Mouse (Mus musculus): ENCODE results near the gene Cldn4. TPM values are rescaled to one million over a fixed set of nuclear protein-coding genes. Genes with fewer than 3 reads are reported as not detected.

Cldn4 gene
- total and polyA plus RNA-seq, 3 experiments, result 0.17 to 0.51 TPM; not detected in 1

- Histone ChIP-seq H3K4me2 (ENCODE audit: insufficient read depth, low read depth, poor library complexity, severe bottlenecking) (no peak overlapping the region), H3K36me3 (replicated peaks in 1 of 2; ENCODE audit: control insufficient read depth in 1 of 2, insufficient read depth in 1 of 2, low read length in 1 of 2) (no peaks in the 10 kb centered on the region), H3K9me3 (replicated peaks; ENCODE audit: low read length) (peaks cover 9% of the 10 kb centered on the region), H3K27me3 (replicated peaks) (peaks cover 29% of the 10 kb centered on the region), H3K4me3 (replicated peaks in 1 of 3; ENCODE audit: low read depth in 2 of 3, low read length in 2 of 3, poor library complexity in 1 of 3) (no peak overlapping the region), H3K4me1 (ENCODE audit: control insufficient read depth in 1 of 2, insufficient read depth in 2 of 2) (no peaks in the 10 kb centered on the region), H3K27ac (ENCODE audit: insufficient read depth, low read depth) (no peak overlapping the region), H3K9ac (ENCODE audit: insufficient read depth, low read depth) (no peak overlapping the region), H3K79me2 (replicated peaks; ENCODE audit: control insufficient read depth, extremely low read depth, insufficient read depth, poor library complexity, severe bottlenecking) (no peaks in the 10 kb centered on the region)
- no peak for TF ChIP-seq ELF1 (IDR thresholded peaks at IDR 0.05; ENCODE audit: low read depth, low read length)
- no peak for TF ChIP-seq ZC3H11A (IDR thresholded peaks at IDR 0.05; ENCODE audit: low read depth, low read length)
- no peak for TF ChIP-seq TBP (conservative IDR thresholded peaks at IDR 0.05; ENCODE audit: low read depth, low read length)
- no peak for TF ChIP-seq MAX (IDR thresholded peaks at IDR 0.05; ENCODE audit: low read length)
- TF ChIP-seq NELFE (IDR thresholded peaks at IDR 0.05; ENCODE audit: low read depth, low read length), result no peak
- TF ChIP-seq JUND (conservative IDR thresholded peaks at IDR 0.05; ENCODE audit: low read depth, low read length), result no peak
- no peak for TF ChIP-seq UBTF (IDR thresholded peaks at IDR 0.05; ENCODE audit: low read depth, low read length)
- TF ChIP-seq ZKSCAN1 (IDR thresholded peaks at IDR 0.05; ENCODE audit: borderline replicate concordance, low read depth, low read length), result no peak
- no peak for TF ChIP-seq CHD1 (IDR thresholded peaks at IDR 0.05; ENCODE audit: low read depth, low read length)
- no peak for TF ChIP-seq SMC3 (IDR thresholded peaks at IDR 0.05; ENCODE audit: low read depth, low read length)
- TF ChIP-seq TCF12 (IDR thresholded peaks at IDR 0.05; ENCODE audit: low read depth, low read length), result no peak
- no peak for TF ChIP-seq POLR2AphosphoS2 (IDR thresholded peaks at IDR 0.05; ENCODE audit: low read depth, low read length)
- no peak for TF ChIP-seq JUN (IDR thresholded peaks at IDR 0.05; ENCODE audit: insufficient read depth, low read depth, low read length)
- no peak for TF ChIP-seq CTCF (conservative IDR thresholded peaks at IDR 0.05 in 1 of 2, IDR thresholded peaks at IDR 0.05 in 1 of 2; ENCODE audit: low read depth in 2 of 2, low read length in 2 of 2)
- no peak for TF ChIP-seq SIN3A (IDR thresholded peaks at IDR 0.05; ENCODE audit: low read length)
- no peak for TF ChIP-seq IRF4 (IDR thresholded peaks at IDR 0.05; ENCODE audit: low read depth, low read length)
- DNase-seq (ENCODE audit: extremely low read depth), result no peak
- in situ Hi-C loops (cut with MboI; ENCODE audit: low pct_ligation_motif_present, low pct_unique_long_range_greater_than_20kb, low sequenced_read_pairs), result no loop called here
- dilution Hi-C loops (cut with MboI; ENCODE audit: extremely low pct_ligation_motif_present, extremely low pct_unique_long_range_greater_than_20kb, low sequenced_read_pairs), result no loop called here
Observed at GRCm38 (mm10) chr5:134983771-134984170, 37.0 kb upstream of the Cldn4 start.

- no peak for DNase-seq (ENCODE audit: extremely low read depth)
- Histone ChIP-seq H3K4me1 (ENCODE audit: control insufficient read depth in 1 of 2, insufficient read depth in 2 of 2) (no peaks in the 10 kb centered on the region), H3K36me3 (replicated peaks in 1 of 2; ENCODE audit: control insufficient read depth in 1 of 2, insufficient read depth in 1 of 2, low read length in 1 of 2) (no peaks in the 10 kb centered on the region), H3K27me3 (replicated peaks) (peaks cover 31% of the 10 kb centered on the region), H3K4me3 (replicated peaks in 1 of 3; ENCODE audit: low read depth in 2 of 3, low read length in 2 of 3, poor library complexity in 1 of 3) (no peak overlapping the region), H3K27ac (ENCODE audit: insufficient read depth, low read depth) (no peak overlapping the region), H3K9ac (ENCODE audit: insufficient read depth, low read depth) (no peak overlapping the region), H3K4me2 (ENCODE audit: insufficient read depth, low read depth, poor library complexity, severe bottlenecking) (no peak overlapping the region), H3K9me3 (replicated peaks; ENCODE audit: low read length) (peaks cover 9% of the 10 kb centered on the region), H3K79me2 (replicated peaks; ENCODE audit: control insufficient read depth, extremely low read depth, insufficient read depth, poor library complexity, severe bottlenecking) (no peaks in the 10 kb centered on the region)
- in situ Hi-C loops (cut with MboI; ENCODE audit: low pct_ligation_motif_present, low pct_unique_long_range_greater_than_20kb, low sequenced_read_pairs) (no loop called here), dilution Hi-C loops (cut with MboI; ENCODE audit: extremely low pct_ligation_motif_present, extremely low pct_unique_long_range_greater_than_20kb, low sequenced_read_pairs) (no loop called here)
- TF ChIP-seq UBTF (IDR thresholded peaks at IDR 0.05; ENCODE audit: low read depth, low read length) (no peak), MXI1 (IDR thresholded peaks at IDR 0.05; ENCODE audit: low read depth, low read length) (no peak), ZC3H11A (IDR thresholded peaks at IDR 0.05; ENCODE audit: low read depth, low read length) (no peak), EP300 (IDR thresholded peaks at IDR 0.05; ENCODE audit: low read length) (no peak), POLR2A (IDR thresholded peaks at IDR 0.05; ENCODE audit: low read depth, low read length) (no peak), USF2 (conservative IDR thresholded peaks at IDR 0.05; ENCODE audit: low read depth, low read length) (no peak), CHD2 (IDR thresholded peaks at IDR 0.05; ENCODE audit: low read length) (no peak), MAZ (IDR thresholded peaks at IDR 0.05; ENCODE audit: low read depth, low read length) (no peak), MYC (IDR thresholded peaks at IDR 0.05; ENCODE audit: low read depth, low read length) (no peak), TBP (conservative IDR thresholded peaks at IDR 0.05; ENCODE audit: low read depth, low read length) (no peak), RCOR1 (conservative IDR thresholded peaks at IDR 0.05; ENCODE audit: low read depth, low read length) (no peak), IRF4 (IDR thresholded peaks at IDR 0.05; ENCODE audit: low read depth, low read length) (no peak), ZNF384 (IDR thresholded peaks at IDR 0.05; ENCODE audit: low read depth, low read length) (no peak), PAX5 (IDR thresholded peaks at IDR 0.05; ENCODE audit: low read length) (no peak), NELFE (IDR thresholded peaks at IDR 0.05; ENCODE audit: low read depth, low read length) (no peak), ZMIZ1 (IDR thresholded peaks at IDR 0.05; ENCODE audit: low read depth, low read length) (no peak), KAT2A (IDR thresholded peaks at IDR 0.05; ENCODE audit: insufficient replicate concordance, low read length) (no peak), ZKSCAN1 (IDR thresholded peaks at IDR 0.05; ENCODE audit: borderline replicate concordance, low read depth, low read length) (no peak)
Observed at GRCm38 (mm10) chr5:134983111-134983510, 36.4 kb upstream of the Cldn4 start.
